Mouse (Mus musculus) c-Kit-positive CD71-positive TER-119-positive erythroid progenitor cells, embryonic 14.5 days (primary cell): Measurements from ENCODE around the gene Lgr6.
"Not testable (repeated sequence)": the region's sequence is repeated elsewhere in the genome, so short reads cannot be mapped to it uniquely, and the experiment has no call there.

Experiments used
- DNase-seq: peaks from one replicate; pipeline ENCODE4 v3.0.0-alpha.2; 2013; ENCODE audit warnings: low spot score

The Lgr6 gene

GRCm38 (mm10) chr1:135128986-135129385 lies 23.9 kb upstream of the Lgr6 start:
- DNase-seq: no peak

DNA sequence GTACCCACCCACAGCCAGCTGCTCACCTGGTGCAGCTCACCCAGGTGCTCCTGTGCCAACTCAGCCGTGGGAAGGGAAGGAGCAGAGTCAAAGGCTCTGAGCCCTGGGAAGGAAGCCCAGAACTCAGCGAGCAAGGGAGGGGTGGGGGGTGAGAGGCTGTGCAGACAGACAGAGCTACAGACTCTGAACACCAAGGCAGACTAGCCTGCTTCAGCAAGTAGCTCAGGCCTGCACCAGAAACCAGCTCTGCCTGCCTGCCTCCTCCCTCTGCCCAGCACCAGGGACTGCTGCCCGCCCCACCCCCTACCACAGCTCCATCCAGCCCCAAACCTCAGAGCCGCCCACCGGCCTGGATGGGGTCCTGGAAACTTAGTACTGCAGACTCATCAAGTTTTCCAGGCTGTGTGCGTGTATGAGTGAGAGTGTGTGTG lies 22.9 kb upstream of the Lgr6 start:
- no peak for DNase-seq

DNA sequence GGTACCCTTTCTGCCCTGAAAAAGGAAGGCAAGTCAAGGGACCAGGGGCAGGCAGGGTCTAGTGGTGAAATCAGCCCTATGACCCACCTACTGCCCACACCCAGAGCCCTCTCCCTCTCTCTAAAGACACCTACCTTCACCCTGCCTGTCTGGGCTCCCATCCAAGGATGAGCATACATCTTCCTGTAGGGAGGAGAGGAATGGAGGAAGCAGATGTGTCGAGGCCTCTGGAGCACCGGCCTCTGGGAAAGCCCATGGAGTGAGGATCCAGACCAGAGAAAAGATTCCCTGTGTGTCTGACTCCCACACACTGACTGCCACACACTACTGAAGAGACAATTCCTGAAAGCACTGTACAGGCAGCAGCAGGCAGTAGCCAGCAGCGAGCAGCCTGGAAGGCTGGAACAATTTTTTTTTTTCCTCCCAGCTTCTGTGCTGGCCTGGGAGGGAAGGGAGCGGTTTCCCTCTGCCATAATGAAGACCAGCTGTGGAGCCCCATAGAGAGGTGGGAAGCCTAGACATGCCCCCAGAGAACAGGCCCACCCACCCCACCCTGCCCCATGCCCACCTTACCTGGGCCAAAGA lies 21.5 kb upstream of the Lgr6 start:
- DNase-seq: no peak

DNA sequence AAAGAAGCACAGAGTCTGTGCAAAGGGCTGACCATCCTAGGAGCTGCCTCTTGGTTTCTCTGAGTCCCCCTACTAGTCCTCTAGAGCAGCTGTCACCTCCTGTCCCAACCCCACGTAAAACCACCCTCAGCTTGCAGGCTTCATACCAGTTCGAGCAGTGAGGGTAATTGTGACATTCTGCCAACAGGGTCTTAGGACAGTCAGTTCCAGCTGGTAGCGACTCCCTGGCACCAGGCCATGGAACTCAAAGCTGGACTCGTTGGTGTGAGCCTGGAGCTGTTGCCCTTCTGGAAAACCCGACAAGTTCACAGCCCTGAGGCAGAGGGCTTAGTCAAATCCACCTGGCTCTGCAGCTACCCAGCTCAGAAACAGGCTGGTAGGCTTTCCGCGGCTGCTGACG lies 20.9 kb upstream of the Lgr6 start:
- DNase-seq: no peak

DNA sequence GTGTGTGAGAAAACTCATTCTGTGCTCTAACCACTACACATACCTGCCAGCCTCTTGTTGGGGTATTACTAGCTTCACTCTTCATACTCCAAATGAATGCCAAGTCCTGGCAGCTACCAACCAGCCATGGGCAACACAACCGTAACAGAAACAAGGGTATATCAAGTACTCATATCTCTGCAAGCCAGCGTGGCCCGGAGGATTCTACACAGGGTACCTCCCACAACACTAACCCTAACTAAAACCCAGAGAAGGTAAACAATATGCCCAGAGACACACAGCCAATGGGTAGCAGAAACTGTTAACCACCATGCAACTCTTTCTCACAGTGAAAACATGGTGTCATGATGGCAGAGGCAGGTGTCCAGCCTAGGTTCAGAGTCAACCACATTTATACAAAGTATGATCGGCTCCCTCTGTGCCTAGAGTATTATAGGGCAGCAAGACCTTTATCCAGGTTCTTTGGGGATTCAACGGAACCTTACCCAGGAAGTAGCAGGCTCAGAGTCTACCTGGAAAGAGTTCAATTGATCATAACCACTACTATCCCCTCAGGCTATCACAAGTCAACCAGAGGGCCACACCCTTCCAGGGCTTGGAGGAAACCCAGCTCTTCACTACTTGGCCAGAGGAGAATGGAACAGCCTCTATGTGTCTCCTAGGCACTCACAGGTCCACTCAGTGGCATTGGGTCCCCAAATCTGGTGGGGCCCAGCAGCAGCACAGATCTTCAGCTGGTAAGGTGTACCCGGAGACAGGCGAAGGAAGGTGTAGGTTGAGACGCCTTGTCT lies 19.7 kb upstream of the Lgr6 start:
- DNase-seq: no peak

DNA sequence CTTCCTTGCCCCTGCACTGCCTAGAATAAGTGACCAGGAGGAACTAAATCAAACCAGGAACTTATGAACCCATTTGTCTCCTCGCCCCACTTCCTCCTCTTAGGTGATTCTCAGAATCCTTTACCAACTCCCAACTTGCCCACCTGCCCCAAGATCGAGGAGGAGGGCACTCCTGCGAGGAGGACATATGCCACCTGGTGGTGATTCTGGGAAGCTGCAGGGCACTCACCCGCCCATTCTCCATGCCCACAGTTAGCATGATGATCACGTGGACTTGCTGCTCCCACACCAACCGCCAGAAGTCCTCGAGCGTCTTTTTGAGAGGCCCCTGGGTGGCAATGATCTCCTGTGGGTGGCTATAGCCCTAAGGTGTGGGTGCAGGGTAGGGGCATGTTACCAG lies 7.6 kb upstream of the Lgr6 start:
- no peak for DNase-seq

- DNase-seq: not testable (repeated sequence)
These were observed 6.2 kb upstream of the Lgr6 start for GRCm38 (mm10) chr1:135111271-135111670.

GRCm38 (mm10) chr1:135110075-135110474 lies 5.0 kb upstream of the Lgr6 start:
- DNase-seq: no peak

DNA sequence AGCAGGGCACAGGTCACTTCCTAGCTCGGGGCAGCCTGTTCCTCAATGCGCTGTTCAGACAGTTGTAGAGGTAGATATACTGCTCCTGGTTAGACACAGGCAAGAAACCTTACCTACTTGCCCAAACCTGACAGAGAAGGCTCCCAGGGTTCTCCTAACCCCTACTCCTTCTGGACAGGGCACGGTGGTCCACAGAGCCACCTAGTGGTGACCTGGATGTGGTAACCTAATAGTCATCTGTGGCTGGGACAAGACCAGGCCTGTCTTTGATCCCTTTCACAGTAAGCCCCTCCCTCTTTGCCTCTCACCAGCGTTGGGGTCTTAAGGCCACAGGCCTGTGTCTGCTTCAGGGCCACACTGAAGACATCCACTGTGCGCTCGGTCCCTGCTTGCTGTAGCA lies 3.5 kb upstream of the Lgr6 start:
- DNase-seq: no peak

DNA sequence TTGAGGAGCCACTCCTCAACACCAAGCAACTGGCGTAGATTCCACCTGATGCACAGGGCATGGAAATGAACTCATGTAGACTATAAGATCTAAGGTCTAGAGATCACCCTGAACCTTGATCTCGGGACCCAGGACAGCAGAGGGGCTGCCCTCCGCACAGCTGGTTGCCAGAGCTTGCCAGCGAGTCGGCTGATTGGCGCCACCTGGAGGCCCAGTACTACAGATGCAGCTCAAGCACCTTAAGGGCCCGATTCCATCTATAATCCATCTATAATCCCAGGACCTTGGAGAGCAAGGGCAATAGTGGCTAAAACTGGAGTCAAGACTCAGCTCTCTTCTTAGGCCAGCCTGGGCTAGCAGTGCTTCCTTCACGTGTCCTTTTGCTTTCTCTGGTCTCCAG lies 875 bp upstream of the Lgr6 start:
- peak; percentile 40 for DNase-seq

GRCm38 (mm10) chr1:135100400-135100799 lies 4.7 kb downstream of the Lgr6 start:
- DNase-seq: no peak

- DNase-seq: no peak
These were observed 6.6 kb downstream of the Lgr6 start for GRCm38 (mm10) chr1:135098441-135098840.

DNA sequence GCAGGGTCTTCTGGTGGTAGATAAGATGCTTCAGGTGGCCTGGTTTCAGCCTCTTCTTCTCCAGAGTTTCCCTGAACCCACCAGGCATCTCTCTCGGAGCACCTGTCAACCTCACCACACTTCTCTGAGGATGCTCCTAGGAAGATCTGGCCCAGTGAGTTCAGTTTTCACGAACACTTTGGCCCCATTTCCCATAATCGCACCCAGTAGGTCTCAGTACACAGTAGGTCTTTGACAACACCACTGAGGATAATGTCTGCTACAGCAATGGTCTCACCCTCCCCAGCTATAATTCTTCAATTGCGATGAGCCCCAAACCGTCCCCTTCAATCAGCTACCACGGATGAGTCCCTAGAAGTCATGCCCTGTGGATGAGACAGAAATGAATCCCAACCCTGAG lies 7.6 kb downstream of the Lgr6 start:
- DNase-seq: no peak

DNA sequence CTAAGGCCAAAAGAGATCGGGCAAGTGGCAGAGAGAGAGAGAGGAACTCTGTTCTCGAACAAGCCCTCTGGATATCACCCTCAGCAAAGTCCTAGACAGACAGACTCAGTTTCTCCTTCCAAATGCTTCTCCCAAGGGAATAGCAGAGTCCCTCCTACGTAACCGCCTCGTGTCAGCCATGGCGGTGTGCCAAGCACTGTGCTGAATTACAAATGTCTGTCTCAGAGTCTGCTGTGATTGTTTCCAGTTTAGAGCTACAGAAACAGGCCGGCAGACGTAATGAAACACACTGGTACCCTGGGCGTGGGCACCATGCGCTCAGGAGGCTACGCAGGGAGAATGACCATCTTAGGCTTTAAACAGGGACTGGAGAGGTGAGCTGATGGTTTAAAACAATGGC lies 8.8 kb downstream of the Lgr6 start:
- no peak for DNase-seq

GRCm38 (mm10) chr1:135095189-135095588 lies 9.9 kb downstream of the Lgr6 start:
- no peak for DNase-seq

- no peak for DNase-seq
These were observed 10.4 kb downstream of the Lgr6 start for GRCm38 (mm10) chr1:135094723-135095122.

DNA sequence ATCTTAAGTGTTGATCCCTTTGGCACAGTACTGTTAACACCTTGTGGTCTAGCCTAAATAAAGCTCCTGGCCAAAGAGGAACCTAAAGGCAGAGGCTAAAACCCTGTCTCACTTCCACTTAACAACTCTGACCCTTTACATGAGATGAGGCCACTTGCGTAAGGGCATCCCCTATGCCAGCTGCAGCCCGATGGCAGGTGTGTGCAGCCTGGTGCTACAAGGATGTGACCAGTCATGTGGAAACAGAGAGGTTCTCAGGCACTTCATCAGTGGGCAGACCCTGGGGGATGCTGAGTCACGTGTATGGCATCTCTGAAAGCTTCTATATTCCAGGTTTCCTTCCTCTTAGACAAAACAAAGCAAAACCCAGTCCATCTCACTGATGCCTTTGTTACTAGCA lies 14.2 kb downstream of the Lgr6 start:
- DNase-seq: no peak

- no peak for DNase-seq
These were observed 15.4 kb downstream of the Lgr6 start for GRCm38 (mm10) chr1:135089626-135090025.

DNA sequence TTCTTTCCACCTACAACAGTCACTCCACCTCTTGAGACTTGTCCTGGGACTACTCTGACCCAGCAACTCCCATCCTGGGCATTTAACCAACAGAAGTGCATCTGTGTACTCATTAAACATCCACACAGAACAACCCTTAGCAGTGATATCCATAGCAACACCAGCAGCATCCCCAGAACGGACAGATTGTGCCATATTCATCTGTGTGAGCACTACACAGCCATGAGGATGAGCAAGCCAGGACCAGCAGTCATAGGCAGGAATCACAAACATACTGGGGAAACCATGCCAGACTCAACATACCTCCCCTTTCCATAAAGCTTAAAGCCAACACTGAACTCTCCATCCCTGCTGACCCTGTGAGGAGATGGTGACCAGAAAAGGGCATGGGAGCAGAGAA lies 17.7 kb downstream of the Lgr6 start:
- no peak for DNase-seq

DNA sequence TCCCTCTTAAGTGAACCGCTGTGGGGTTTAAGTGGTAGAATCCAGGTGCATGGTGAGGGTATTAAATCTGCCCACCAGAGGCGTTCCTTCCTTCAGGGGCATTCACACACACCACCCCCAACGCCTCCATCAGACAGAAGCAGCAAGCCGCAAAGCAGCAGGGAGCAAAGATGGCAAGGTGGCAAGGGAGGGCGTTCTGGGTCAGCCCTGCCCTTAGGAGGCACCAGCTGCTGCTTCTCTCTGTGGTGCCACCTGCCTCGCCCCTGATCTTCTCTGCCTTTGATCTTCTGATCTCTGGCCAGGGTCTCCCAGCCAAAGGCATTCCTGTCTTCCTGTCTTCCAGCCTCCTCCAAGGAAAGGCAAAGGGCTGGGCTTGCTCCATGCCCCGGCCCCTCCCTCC lies 19.1 kb downstream of the Lgr6 start:
- no peak for DNase-seq

GRCm38 (mm10) chr1:135085296-135085871 lies 19.7 kb downstream of the Lgr6 start:
- no peak for DNase-seq

DNA sequence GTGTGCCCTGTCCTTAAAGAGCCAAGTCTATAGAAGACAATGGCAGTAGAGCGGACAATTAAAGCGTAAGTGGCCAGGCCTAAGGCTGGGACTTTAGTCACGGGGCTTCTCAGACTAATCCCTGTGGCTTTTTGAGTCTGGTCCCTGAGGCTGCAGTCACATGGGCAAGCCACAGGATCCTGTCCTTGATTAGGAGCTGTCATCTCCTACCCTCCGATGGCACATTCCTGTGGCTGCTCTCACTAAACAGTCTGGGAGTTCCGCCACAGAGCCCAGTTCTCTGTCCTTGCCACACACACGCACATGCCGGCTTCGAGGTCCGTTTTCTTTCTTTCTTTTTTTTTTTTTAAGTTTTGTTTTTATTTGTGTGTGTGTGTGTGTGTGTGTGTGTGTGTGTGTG lies 21.6 kb downstream of the Lgr6 start:
- no peak for DNase-seq

DNA sequence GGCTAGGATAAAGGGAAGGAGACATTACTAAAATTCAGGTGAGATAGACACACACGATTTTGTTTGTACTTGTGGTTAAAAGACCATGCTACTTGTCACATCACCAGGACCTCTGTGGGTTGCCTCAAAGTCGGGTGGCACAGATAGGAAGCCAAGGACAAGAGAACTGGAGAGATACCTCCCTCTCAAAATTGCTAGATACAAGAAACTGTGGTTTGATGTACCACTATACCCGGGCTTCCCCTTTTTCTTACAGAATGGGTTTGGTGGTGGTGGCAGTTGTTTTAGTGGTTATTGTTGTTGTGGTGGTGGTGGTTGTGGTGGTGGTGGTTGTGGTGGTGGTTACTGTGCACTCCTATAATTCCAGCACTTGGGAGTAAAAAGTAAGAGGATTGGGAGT lies 22.8 kb downstream of the Lgr6 start:
- no peak for DNase-seq

GRCm38 (mm10) chr1:135079021-135079420 lies 26.1 kb downstream of the Lgr6 start:
- no peak for DNase-seq
